Mouse (Mus musculus): ENCODE data around the gene Cracr2b.

- TF ChIP-seq EP300 (IDR thresholded peaks at IDR 0.05; ENCODE audit: low read depth) (no peak), CTCF (IDR thresholded peaks at IDR 0.05; ENCODE audit: low read depth) (no peak)
Measured at GRCm38 (mm10) chr7:141463824-141464602, 3.1 kb downstream of the Cracr2b start.
